Mouse (Mus musculus) lung, postnatal 0 days (tissue): ENCODE data around the gene Ube2d1.

Experiments used
- CTCF ChIP-seq: IDR thresholded peaks from 2 replicates; pipeline ENCODE4 v1.5.1; 2016; ENCODE audit warnings: antibody characterized with exemption, mild to moderate bottlenecking
- EP300 ChIP-seq: IDR thresholded peaks from 2 replicates; pipeline ENCODE4 v1.6.1; 2016; ENCODE audit warnings: antibody characterized with exemption, mild to moderate bottlenecking, control low read depth

DNA sequence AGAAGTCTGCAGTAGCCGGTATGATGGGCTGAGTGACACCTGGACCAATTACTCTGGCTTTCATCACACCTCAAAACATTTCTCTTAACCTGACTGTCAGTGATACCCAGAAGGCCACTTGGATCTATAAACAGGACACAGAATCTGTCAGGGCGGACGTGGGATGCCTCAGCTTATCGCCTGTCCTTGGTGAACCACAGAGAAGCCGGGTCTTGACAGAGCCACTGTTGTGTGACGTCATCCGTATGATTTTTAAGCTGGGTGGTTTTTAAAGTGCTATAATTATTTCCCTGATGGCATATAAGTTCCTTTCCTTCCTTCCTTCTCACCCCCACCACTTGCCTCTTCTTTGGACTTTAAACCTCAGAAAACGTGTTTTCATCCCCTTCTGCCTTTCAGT, 26.5 kb downstream of the Ube2d1 start:
- TF ChIP-seq CTCF: no peak
- TF ChIP-seq EP300: no peak
